Mouse (Mus musculus): ENCODE results near the gene Tdrd1. TPM values are rescaled to one million over a fixed set of nuclear protein-coding genes. Genes with fewer than 3 reads are reported as not detected.
A peak's percentile ranks its signal among the peaks of the same experiment; 100 is the strongest.

The Tdrd1 gene
- total and polyA plus RNA-seq, 2 experiments from 2014 or later = 0.77 to 1.7 TPM

GRCm38 (mm10) chr19:56908472-56909270 lies 82.7 kb downstream of the Tdrd1 start:
- no peaks in the 10 kb centered on the region for H3K36me3 ChIP-seq (ENCODE audit: insufficient read depth)
- no peaks in the 10 kb centered on the region for H3K9me3 ChIP-seq (ENCODE audit: low read length)
- no peak overlapping the region for H3K4me3 ChIP-seq (ENCODE audit: low read depth, low read length)
- H3K27ac ChIP-seq (ENCODE audit: low read depth, low read length) = no peak overlapping the region
- no peaks in the 10 kb centered on the region for H3K27me3 ChIP-seq (ENCODE audit: insufficient read depth, low read length)
- ATAC-seq (peak; percentile 65), DNase-seq (peak; percentile 78)
- 76% methylated on average over 17 of the region's 17 CpGs for WGBS
- H3K4me2 ChIP-seq (ENCODE audit: low read depth) = no peak overlapping the region
- H3K4me1 ChIP-seq (ENCODE audit: insufficient read depth) = no peaks in the 10 kb centered on the region
- TF ChIP-seq CTCF (IDR thresholded peaks at IDR 0.05; ENCODE audit: low read depth) = peak; percentile 94
- H3K9ac ChIP-seq = no peak overlapping the region

GRCm38 (mm10) chr19:56910561-56910960 lies 84.6 kb downstream of the Tdrd1 start:
- Histone ChIP-seq H3K4me1 (ENCODE audit: insufficient read depth) (no peaks in the 10 kb centered on the region), H3K9me3 (ENCODE audit: low read length) (no peaks in the 10 kb centered on the region), H3K4me2 (ENCODE audit: low read depth) (no peak overlapping the region), H3K9ac (no peak overlapping the region), H3K4me3 (ENCODE audit: low read depth, low read length) (no peak overlapping the region), H3K27ac (ENCODE audit: low read depth, low read length) (no peak overlapping the region), H3K27me3 (ENCODE audit: insufficient read depth, low read length) (no peaks in the 10 kb centered on the region), H3K36me3 (ENCODE audit: insufficient read depth) (no peaks in the 10 kb centered on the region; the same call in 1 of the 2 replicates)
- DNase-seq (no peak), ATAC-seq (no peak)
- no peak for TF ChIP-seq CTCF (IDR thresholded peaks at IDR 0.05; ENCODE audit: low read depth)
- WGBS = 56% methylated on average over 11 of the region's 11 CpGs

DNA sequence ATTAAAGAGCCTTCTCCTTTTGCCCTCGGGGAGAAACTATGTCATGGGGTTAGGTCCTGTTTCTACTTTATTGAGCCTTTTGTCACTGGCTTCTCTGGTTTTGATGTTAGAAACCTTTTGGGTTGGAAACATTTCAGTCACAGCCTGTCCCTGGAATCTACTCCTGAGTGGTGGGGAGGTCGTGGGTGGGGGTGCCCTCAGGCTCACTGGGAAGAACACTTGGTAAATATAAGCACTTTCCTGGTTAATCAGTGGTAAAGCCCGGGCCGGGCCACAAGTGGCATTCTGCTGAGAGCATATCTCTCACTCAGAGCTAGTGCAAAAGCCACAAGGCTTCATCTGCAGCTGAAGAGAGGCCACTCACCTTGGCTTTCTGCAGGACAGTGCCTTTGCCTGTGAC lies 87.8 kb downstream of the Tdrd1 start:
- Histone ChIP-seq H3K4me2 (ENCODE audit: low read depth) (no peak overlapping the region), H3K4me1 (ENCODE audit: insufficient read depth) (no peaks in the 10 kb centered on the region), H3K27ac (ENCODE audit: low read depth, low read length) (no peak overlapping the region), H3K9ac (no peak overlapping the region), H3K36me3 (ENCODE audit: insufficient read depth) (no peaks in the 10 kb centered on the region; the same call in 1 of the 2 replicates), H3K27me3 (ENCODE audit: insufficient read depth, low read length) (no peaks in the 10 kb centered on the region), H3K9me3 (ENCODE audit: low read length) (no peaks in the 10 kb centered on the region), H3K4me3 (ENCODE audit: low read depth, low read length) (no peak overlapping the region)
- WGBS = 87% methylated on average over 4 of the region's 4 CpGs
- DNase-seq (no peak), ATAC-seq (no peak)
- TF ChIP-seq CTCF (IDR thresholded peaks at IDR 0.05; ENCODE audit: low read depth) = no peak

GRCm38 (mm10) chr19:56914658-56915057 lies 88.6 kb downstream of the Tdrd1 start:
- 95% methylated on average over 3 of the region's 3 CpGs for WGBS
- no peak overlapping the region for H3K4me3 ChIP-seq (ENCODE audit: low read depth, low read length)
- no peaks in the 10 kb centered on the region; the same call in 1 of the 2 replicates for H3K36me3 ChIP-seq (ENCODE audit: insufficient read depth)
- H3K27ac ChIP-seq (ENCODE audit: low read depth, low read length) = no peak overlapping the region
- H3K4me2 ChIP-seq (ENCODE audit: low read depth) = no peak overlapping the region
- H3K4me1 ChIP-seq (ENCODE audit: insufficient read depth) = no peaks in the 10 kb centered on the region
- no peak overlapping the region for H3K9ac ChIP-seq
- ATAC-seq = no peak
- H3K27me3 ChIP-seq (ENCODE audit: insufficient read depth, low read length) = no peaks in the 10 kb centered on the region
- H3K9me3 ChIP-seq (ENCODE audit: low read length) = no peaks in the 10 kb centered on the region
- no peak for DNase-seq
- TF ChIP-seq CTCF (IDR thresholded peaks at IDR 0.05; ENCODE audit: low read depth) = no peak

- H3K27ac ChIP-seq (ENCODE audit: low read depth, low read length) = no peak overlapping the region
- H3K36me3 ChIP-seq (ENCODE audit: insufficient read depth) = no peaks in the 10 kb centered on the region; the same call in 1 of the 2 replicates
- WGBS = 64% methylated on average over 6 of the region's 6 CpGs
- H3K9me3 ChIP-seq (ENCODE audit: low read length) = no peaks in the 10 kb centered on the region
- DNase-seq (no peak), ATAC-seq (no peak)
- TF ChIP-seq CTCF (IDR thresholded peaks at IDR 0.05; ENCODE audit: low read depth) = no peak
- no peak overlapping the region for H3K4me2 ChIP-seq (ENCODE audit: low read depth)
- H3K27me3 ChIP-seq (ENCODE audit: insufficient read depth, low read length) = no peaks in the 10 kb centered on the region
- no peak overlapping the region for H3K4me3 ChIP-seq (ENCODE audit: low read depth, low read length)
- no peak overlapping the region for H3K9ac ChIP-seq
- H3K4me1 ChIP-seq (ENCODE audit: insufficient read depth) = no peaks in the 10 kb centered on the region
Observed at GRCm38 (mm10) chr19:56915084-56915483, 89.1 kb downstream of the Tdrd1 start.

Other genes starting within 250 kb of the Tdrd1 start
- gene Adrb1, start 104.0 kb upstream of the Tdrd1 start, total RNA-seq (2014; rRNA removed) = 7.3 and 8.5 TPM in 2 replicates
- gene Adrb1, start 104.0 kb upstream of the Tdrd1 start, polyA plus RNA-seq (2015; fragmentation: Nextera tagmentation; extraction: Ambion mirVana) = 2.8 and 3.4 TPM in 2 replicates
- 20.9 and 21.2 TPM in 2 replicates for gene Ccdc186, start 4.0 kb upstream of the Tdrd1 start, total RNA-seq (2014; rRNA removed)
- 15.7 and 20.2 TPM in 2 replicates for gene Ccdc186, start 4.0 kb upstream of the Tdrd1 start, polyA plus RNA-seq (2015; fragmentation: Nextera tagmentation; extraction: Ambion mirVana)
- 0.62 and 1.1 TPM in 2 replicates for gene Vwa2, start 48.0 kb downstream of the Tdrd1 start, total RNA-seq (2014; rRNA removed)
- 0.31 and 0.33 TPM in 2 replicates for gene Vwa2, start 48.0 kb downstream of the Tdrd1 start, polyA plus RNA-seq (2015; fragmentation: Nextera tagmentation; extraction: Ambion mirVana)
- gene Afap1l2, start 182.0 kb downstream of the Tdrd1 start, total RNA-seq (2014; rRNA removed) = 11.6 and 12.7 TPM in 2 replicates
- gene Afap1l2, start 182.0 kb downstream of the Tdrd1 start, polyA plus RNA-seq (2015; fragmentation: Nextera tagmentation; extraction: Ambion mirVana) = 8.5 and 10.1 TPM in 2 replicates